14 mouse cellular contexts compared by ENCODE assay signal in genomic region chr7:47022482-47022881, GRCm38 (mm10). TPM values are rescaled to one million over a fixed set of nuclear protein-coding genes. Genes with fewer than 3 reads are reported as not detected.
DNase-seq lines count a peak whose midpoint lies in the region; ATAC-seq and TF ChIP-seq lines count a peak whose summit lies in the region.
"Had no signal": no experiment of that assay in that cellular context is flagged by ENCODE, and none has a peak within 500 bp of the region (broad histone marks: within the 10 kb centered on the region; RNA-seq: fewer than 3 reads in every experiment).

No protein-coding gene starts in this region.

- DNase-seq in lung, postnatal 36 days: peak; percentile 40
- no peak for DNase-seq in lung, adult 2 months
- DNase-seq in urinary bladder, postnatal 4 days (ENCODE audit: low spot score in 2 of 2): no peak
- no peak for DNase-seq in adrenal gland, postnatal 4 days (ENCODE audit: low spot score in 2 of 2)
- DNase-seq: cerebellum, postnatal 25 days; kidney, adult 8-10 months; midbrain, embryonic 14.5 days had no signal

- TF ChIP-seq POLR2A in lung, adult 2 months (IDR thresholded peaks at IDR 0.05; ENCODE audit: borderline replicate concordance, extremely low read depth, low read depth, low read length): no peak
- no peak for TF ChIP-seq POLR2A in bone marrow, adult 2 months (IDR thresholded peaks at IDR 0.05; ENCODE audit: borderline replicate concordance, control insufficient read depth, low read depth, low read length)

- H3K4me1 ChIP-seq in lung, adult 2 months (ENCODE audit: control insufficient read depth, insufficient read depth, low read length): no peaks in the 10 kb centered on the region
- H3K4me1 ChIP-seq in bone marrow, adult 2 months (ENCODE audit: control insufficient read depth, insufficient read depth, low read length): no peaks in the 10 kb centered on the region; the same call in 1 of the 2 replicates

- 35% methylated on average over 8 of the region's 8 CpGs for WGBS in lung, adult 2 months
- whole genome bisulfite sequencing in bone marrow, adult 2 months: 3% methylated on average over 8 of the region's 8 CpGs

- no peak overlapping the region for H3K4me3 ChIP-seq in lung, adult 2 months (replicated peaks; ENCODE audit: extremely low read depth, low read depth, low read length)
- H3K4me3 ChIP-seq in bone marrow, adult 2 months (replicated peaks; ENCODE audit: control insufficient read depth, low read depth, low read length): peak overlapping the region; percentile 21
- H3K4me3 ChIP-seq: embryonic facial prominence, embryonic 15.5 days had no signal

- ATAC-seq in megakaryocyte-erythroid progenitor cell, adult 5-6 weeks (replicated peaks; ENCODE audit: low FRiP score, low TSS enrichment, poor library complexity, severe bottlenecking): peak; percentile 51; the same call in 1 of the 2 replicates
- no peak for ATAC-seq in erythroblast, adult 5-6 weeks (replicated peaks; ENCODE audit: low FRiP score, poor library complexity, severe bottlenecking)

- no peak for TF ChIP-seq CTCF in lung, adult 2 months (IDR thresholded peaks at IDR 0.05; ENCODE audit: insufficient read depth, low read length)
- no peak for TF ChIP-seq CTCF in bone marrow, adult 2 months (IDR thresholded peaks at IDR 0.05; ENCODE audit: control insufficient read depth, insufficient read depth, low read length)

- H3K27ac ChIP-seq in bone marrow, adult 2 months (ENCODE audit: control insufficient read depth, insufficient read depth, low read depth, low read length, poor library complexity): no peak overlapping the region
- H3K27ac ChIP-seq: embryonic facial prominence, embryonic 15.5 days had no signal

RNA-seq across cellular contexts. Expression of gene Spty2d1, which starts 14.3 kb away (rescaled TPM):
- polyA plus RNA-seq in lung, adult 2 months (2012; rRNA removed): 5.2 and 5.6 TPM in 2 replicates
- polyA plus RNA-seq in bone marrow, adult 2 months (2011; ENCODE audit: insufficient read depth, insufficient read length, low replicate concordance, missing spikeins): 6.9 and 12.9 TPM in 2 replicates
- 14.8 and 15.6 TPM in 2 replicates for total RNA-seq in megakaryocyte-erythroid progenitor cell, adult 5-6 weeks (2014; fragmentation: Nextera tagmentation)
- 28.9 and 33.4 TPM in 2 replicates for total RNA-seq in megakaryocyte-erythroid progenitor cell, adult 5-6 weeks (2017)
- 11.9 and 17.3 TPM in 2 replicates for total RNA-seq in erythroblast, adult 5-6 weeks (2015; ENCODE audit: low replicate concordance)
- 13.6 and 20.6 TPM in 2 replicates for total RNA-seq in erythroblast, adult 5-6 weeks (2017; ENCODE audit: low replicate concordance)
- 10 to 100 TPM; 16.6 to 18.2 TPM for total RNA-seq in adrenal gland, postnatal 4 days (2021)

RNA-seq across cellular contexts. Expression of gene Tmem86a, which starts 27.9 kb away (rescaled TPM):
- 28.2 and 32.8 TPM in 2 replicates for polyA plus RNA-seq in lung, adult 2 months (2012; rRNA removed)
- polyA plus RNA-seq in bone marrow, adult 2 months (2011; ENCODE audit: insufficient read depth, insufficient read length, low replicate concordance, missing spikeins): 7.4 and 12.4 TPM in 2 replicates
- 0.77 and 2.3 TPM in 2 replicates for total RNA-seq in megakaryocyte-erythroid progenitor cell, adult 5-6 weeks (2014; fragmentation: Nextera tagmentation)
- not detected in 2 replicates for total RNA-seq in megakaryocyte-erythroid progenitor cell, adult 5-6 weeks (2017)
- total RNA-seq in erythroblast, adult 5-6 weeks (2015; ENCODE audit: low replicate concordance): 3.3 and 10.0 TPM in 2 replicates
- total RNA-seq in erythroblast, adult 5-6 weeks (2017; ENCODE audit: low replicate concordance): 2.9 and 3.5 TPM in 2 replicates
- total RNA-seq in adrenal gland, postnatal 4 days (2021): 10 to 100 TPM; 35.2 to 42.8 TPM

RNA-seq across cellular contexts. Expression of gene Gm9999, which starts 39.1 kb away (rescaled TPM):
- not detected in 2 replicates for polyA plus RNA-seq in lung, adult 2 months (2012; rRNA removed)
- polyA plus RNA-seq in bone marrow, adult 2 months (2011; ENCODE audit: insufficient read depth, insufficient read length, low replicate concordance, missing spikeins): not detected in 2 replicates
- total RNA-seq in megakaryocyte-erythroid progenitor cell, adult 5-6 weeks (2014; fragmentation: Nextera tagmentation): not detected in 2 replicates
- total RNA-seq in megakaryocyte-erythroid progenitor cell, adult 5-6 weeks (2017): not detected in 2 replicates
- total RNA-seq in erythroblast, adult 5-6 weeks (2015; ENCODE audit: low replicate concordance): not detected in 2 replicates
- not detected in 2 replicates for total RNA-seq in erythroblast, adult 5-6 weeks (2017; ENCODE audit: low replicate concordance)
- not detected for total RNA-seq in adrenal gland, postnatal 4 days (2021)
- total RNA-seq: heart, postnatal 14 days; liver, adult 2 months had no signal
- polyA plus RNA-seq: embryonic facial prominence, embryonic 15.5 days; liver, adult 2 months; midbrain, embryonic 14.5 days; stomach, embryonic 16.5 days had no signal
